Mouse (Mus musculus): ENCODE data around the gene Slc25a16. TPM values are rescaled to one million over a fixed set of nuclear protein-coding genes. Genes with fewer than 3 reads are reported as not detected.

Slc25a16 gene
- polyA plus RNA-seq (2012; rRNA removed) = 6.6 and 7.2 TPM in 2 replicates

GRCm38 (mm10) chr10:62919925-62920765 is at the start of gene Slc25a16:
Gene Slc25a16, plus strand, starts transcription at chr10:62920633.

GRCm38 (mm10) chr10:62908896-62909295 is 11.5 kb upstream of the Slc25a16 start, which contains the start of gene Tet1:
Gene Tet1, minus strand, starts transcription at chr10:62908996.

GRCm38 (mm10) chr10:62946738-62947471 is 26.5 kb downstream of the Slc25a16 start, which contains the start of gene Dna2:
Gene Dna2, plus strand, starts transcription at chr10:62947026.

GRCm38 (mm10) chr10:62980039-62980954 is 59.9 kb downstream of the Slc25a16 start, which contains the start of gene Rufy2:
Gene Rufy2, plus strand, starts transcription at chr10:62980223.

Other genes starting within 250 kb of the Slc25a16 start
- gene Stox1, start 194.5 kb upstream of the Slc25a16 start, polyA plus RNA-seq (2012; rRNA removed) = 0.09 and 0.10 TPM in 2 replicates
- 29.0 and 29.4 TPM in 2 replicates for gene Ccar1, start 128.3 kb upstream of the Slc25a16 start, polyA plus RNA-seq (2012; rRNA removed)
- 0.17 and 0.29 TPM in 2 replicates for gene Tet1, start 11.6 kb upstream of the Slc25a16 start, polyA plus RNA-seq (2012; rRNA removed)
- 27.4 and 34.5 TPM in 2 replicates for gene Dna2, start 26.4 kb downstream of the Slc25a16 start, polyA plus RNA-seq (2012; rRNA removed)
- gene Rufy2, start 59.6 kb downstream of the Slc25a16 start, polyA plus RNA-seq (2012; rRNA removed) = 1.1 TPM in 2 replicates
- gene Hnrnph3, start 103.6 kb downstream of the Slc25a16 start, polyA plus RNA-seq (2012; rRNA removed) = 27.4 TPM in 2 replicates
- 1.8 and 2.4 TPM in 2 replicates for gene Pbld2, start 103.7 kb downstream of the Slc25a16 start, polyA plus RNA-seq (2012; rRNA removed)
- 2.9 and 3.8 TPM in 2 replicates for gene Pbld1, start 139.5 kb downstream of the Slc25a16 start, polyA plus RNA-seq (2012; rRNA removed)
- not detected in 2 replicates for gene Atoh7, start 179.0 kb downstream of the Slc25a16 start, polyA plus RNA-seq (2012; rRNA removed)